Mouse (Mus musculus) gastrocnemius, adult 18-20 months (tissue): Measurements from ENCODE around the gene Olfr723. TPM values are rescaled to one million over a fixed set of nuclear protein-coding genes. Genes with fewer than 3 reads are reported as not detected.
"Not testable (repeated sequence)": the region's sequence is repeated elsewhere in the genome, so short reads cannot be mapped to it uniquely, and the experiment has no call there.

Source experiments
- DNase-seq: peaks from one replicate; pipeline ENCODE4 v3.0.0; 2021; ENCODE audit warnings: low spot score
- long read RNA-seq, 2 experiments: library from polyadenylated mRNA; stranded (forward); transcript quantifications; one replicate each; pipeline ENCODE4 v2.0.0; 2021
- total RNA-seq, 2 experiments: library from RNA; stranded (reverse); gene quantifications; 2 replicates each; pipeline ENCODE4 v1.2.3; 2021

Gene Olfr723
- not detected for total RNA-seq
- long read RNA-seq, experiment 1: 0 reads
- long read RNA-seq, experiment 2: 0 reads

- DNase-seq: not testable (repeated sequence)
Measured at GRCm38 (mm10) chr14:49931687-49932086, at the start of gene Olfr723. TSS of gene Olfr723 (minus strand) at chr14:49931787.

GRCm38 (mm10) chr14:49963174-49963573 lies 31.6 kb upstream of the Olfr723 start, which contains the start of gene Olfr724:
TSS of gene Olfr724 (minus strand) at chr14:49963274.
- not testable (repeated sequence) for DNase-seq

DNA sequence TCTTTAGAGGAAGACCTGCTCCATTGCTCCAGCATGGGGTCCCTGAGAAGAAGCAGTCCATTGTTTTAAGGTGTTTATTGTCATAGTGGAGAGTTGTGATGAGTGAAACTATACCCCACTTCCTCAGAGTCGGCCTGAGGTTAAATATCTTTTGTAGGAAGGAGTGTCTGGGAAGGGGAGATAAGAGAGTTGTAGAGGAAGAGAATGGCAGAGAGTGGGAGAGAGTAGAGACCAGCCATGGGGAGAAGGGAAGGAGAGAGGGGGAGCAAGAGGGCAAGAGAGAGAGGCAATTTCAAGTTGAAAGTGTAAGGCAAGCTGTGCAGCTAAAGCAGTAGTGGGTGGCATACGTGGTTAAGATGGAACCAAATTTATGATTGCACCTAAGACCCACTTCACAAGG lies 24.3 kb upstream of the Olfr723 start:
- no peak for DNase-seq

GRCm38 (mm10) chr14:49901899-49902298 lies 29.7 kb downstream of the Olfr723 start, which contains the start of gene Olfr722:
TSS of gene Olfr722 (minus strand) at chr14:49901999.
- DNase-seq: no peak

Other genes with a start within 250 kb of the Olfr723 start
- gene Armh4, start 148.4 kb downstream of the Olfr723 start, total RNA-seq: 1 to 10 TPM; 1.3 to 1.8 TPM
- gene Olfr722, start 29.8 kb downstream of the Olfr723 start, total RNA-seq: not detected
- gene Olfr724, start 31.5 kb upstream of the Olfr723 start, total RNA-seq: not detected
- gene Olfr725, start 108.6 kb upstream of the Olfr723 start, total RNA-seq: not detected
- gene Olfr726, start 159.2 kb upstream of the Olfr723 start, total RNA-seq: not detected
- gene Olfr727, start 191.4 kb upstream of the Olfr723 start, total RNA-seq: not detected
- gene Olfr728, start 210.9 kb upstream of the Olfr723 start, total RNA-seq: not detected
- gene Olfr729, start 221.1 kb upstream of the Olfr723 start, total RNA-seq: not detected